Mouse (Mus musculus) small intestine, adult 2 months (tissue): ENCODE measurements around the gene Amotl1. TPM values are rescaled to one million over a fixed set of nuclear protein-coding genes. Genes with fewer than 3 reads are reported as not detected.

Experiments
- H3K27ac ChIP-seq: fragments of 200-500 bp; 2 replicates; pipeline ENCODE4 v1.5.1; 2012; ENCODE audit warnings: low read depth, low read length, control low read depth, inconsistent platforms; ENCODE audit not compliant: insufficient read depth
- H3K27me3 ChIP-seq: fragments of 200-500 bp; 2 replicates; pipeline ENCODE4 v1.6.1; 2012; ENCODE audit warnings: mild to moderate bottlenecking, moderate library complexity, low read length, inconsistent platforms; ENCODE audit not compliant: control insufficient read depth, insufficient read depth
- H3K36me3 ChIP-seq: fragments of 200-500 bp; 2 replicates; pipeline ENCODE4 v1.6.1; 2012; ENCODE audit warnings: mild to moderate bottlenecking, low read length, control low read depth, inconsistent platforms; ENCODE audit not compliant: control insufficient read depth, insufficient read depth
- H3K4me1 ChIP-seq: fragments of 200-500 bp; 2 replicates; pipeline ENCODE4 v1.6.1; 2012; ENCODE audit warnings: low read length, inconsistent platforms, mixed read lengths; ENCODE audit not compliant: control insufficient read depth, insufficient read depth, insufficient read length
- H3K4me3 ChIP-seq: fragments of 200-500 bp; 2 replicates; pipeline ENCODE4 v1.5.1; 2012; ENCODE audit warnings: low read depth, mild to moderate bottlenecking, control low read depth, inconsistent platforms, low read length, moderate library complexity
- CTCF ChIP-seq: fragments of 200-500 bp; IDR thresholded peaks from 2 replicates; pipeline ENCODE4 v1.5.1; 2012; ENCODE audit warnings: low read depth, mild to moderate bottlenecking, control low read depth, inconsistent platforms, low read length, moderate library complexity, mixed read lengths; ENCODE audit not compliant: insufficient replicate concordance, insufficient read length; ENCODE audit errors: extremely low read depth
- POLR2A ChIP-seq: fragments of 200-500 bp; IDR thresholded peaks from 2 replicates; pipeline ENCODE4 v1.6.1; 2012; ENCODE audit warnings: low read depth, mild to moderate bottlenecking, control low read depth, inconsistent platforms, low read length, moderate library complexity
- WGBS: fragments of 180-500 bp; shearing (Covaris S2); methylation state at CpG from one replicate; pipeline ENCODE4 v1.1.7; 2018; 5-methylcytosine and 5-hydroxymethylcytosine counted together
- polyA plus RNA-seq: library from polyadenylated mRNA; depleted of rRNA; stranded (reverse); fragments of >200 nt; gene quantifications from 2 replicates; pipeline ENCODE4 v1.2.3, GENCODE M21; 2012

The Amotl1 gene
- polyA plus RNA-seq, 1 experiment = 9.4 TPM

- 84% methylated on average over 4 of the region's 4 CpGs for WGBS
- H3K4me1 ChIP-seq = no peaks in the 10 kb centered on the region
- TF ChIP-seq POLR2A (no peak), CTCF (no peak)
- no peaks in the 10 kb centered on the region for H3K27me3 ChIP-seq
- H3K36me3 ChIP-seq = no peaks in the 10 kb centered on the region
- no peak overlapping the region for H3K27ac ChIP-seq
- H3K4me3 ChIP-seq = no peak overlapping the region
These were observed 41.4 kb downstream of the Amotl1 start for GRCm38 (mm10) chr9:14603475-14603874.

GRCm38 (mm10) chr9:14599799-14600198 is 45.1 kb downstream of the Amotl1 start:
- Histone ChIP-seq H3K36me3 (no peaks in the 10 kb centered on the region), H3K4me3 (no peak overlapping the region), H3K4me1 (no peaks in the 10 kb centered on the region), H3K27me3 (no peaks in the 10 kb centered on the region), H3K27ac (no peak overlapping the region)
- TF ChIP-seq CTCF = no peak
- no peak for TF ChIP-seq POLR2A
- 80% methylated on average over 5 of the region's 5 CpGs for WGBS

GRCm38 (mm10) chr9:14598157-14598556 is 46.7 kb downstream of the Amotl1 start:
- Histone ChIP-seq H3K4me1 (no peaks in the 10 kb centered on the region), H3K36me3 (no peaks in the 10 kb centered on the region), H3K27me3 (no peaks in the 10 kb centered on the region), H3K27ac (no peak overlapping the region), H3K4me3 (no peak overlapping the region)
- 94% methylated on average over 2 of the region's 2 CpGs for WGBS
- TF ChIP-seq POLR2A (no peak), CTCF (no peak)

GRCm38 (mm10) chr9:14597429-14597828 is 47.4 kb downstream of the Amotl1 start:
- H3K36me3 ChIP-seq = no peaks in the 10 kb centered on the region
- no peak for TF ChIP-seq CTCF
- no peak for TF ChIP-seq POLR2A

GRCm38 (mm10) chr9:14596858-14597257 is 48.0 kb downstream of the Amotl1 start:
- H3K36me3 ChIP-seq = no peaks in the 10 kb centered on the region
- whole genome bisulfite sequencing = 79% methylated on average over 7 of the region's 7 CpGs
- TF ChIP-seq POLR2A (no peak), CTCF (no peak)

More at GRCm38 (mm10) chr9:14597429-14597828, 47.4 kb downstream of the Amotl1 start:
- 81% methylated on average over 3 of the region's 3 CpGs for WGBS
- H3K4me1 ChIP-seq = no peaks in the 10 kb centered on the region
- no peaks in the 10 kb centered on the region for H3K27me3 ChIP-seq
- H3K27ac ChIP-seq = no peak overlapping the region
- no peak overlapping the region for H3K4me3 ChIP-seq

GRCm38 (mm10) chr9:14596427-14596826 is 48.4 kb downstream of the Amotl1 start:
- Histone ChIP-seq H3K36me3 (no peaks in the 10 kb centered on the region), H3K27me3 (no peaks in the 10 kb centered on the region), H3K4me1 (no peaks in the 10 kb centered on the region), H3K4me3 (no peak overlapping the region), H3K27ac (no peak overlapping the region)
- 81% methylated on average over 5 of the region's 5 CpGs for WGBS
- TF ChIP-seq POLR2A = no peak

More at GRCm38 (mm10) chr9:14596858-14597257, 48.0 kb downstream of the Amotl1 start:
- Histone ChIP-seq H3K27ac (no peak overlapping the region), H3K4me3 (no peak overlapping the region), H3K27me3 (no peaks in the 10 kb centered on the region), H3K4me1 (no peaks in the 10 kb centered on the region)

- Histone ChIP-seq H3K36me3 (no peaks in the 10 kb centered on the region), H3K27ac (no peak overlapping the region), H3K4me1 (no peaks in the 10 kb centered on the region), H3K4me3 (no peak overlapping the region), H3K27me3 (no peaks in the 10 kb centered on the region)
- 79% methylated on average over 3 of the region's 3 CpGs for WGBS
- TF ChIP-seq CTCF (no peak), POLR2A (no peak)
These were observed 49.0 kb downstream of the Amotl1 start for GRCm38 (mm10) chr9:14595893-14596292.

GRCm38 (mm10) chr9:14593880-14594279 is 51.0 kb downstream of the Amotl1 start:
- Histone ChIP-seq H3K4me3 (no peak overlapping the region), H3K27ac (no peak overlapping the region), H3K27me3 (no peaks in the 10 kb centered on the region), H3K36me3 (no peaks in the 10 kb centered on the region), H3K4me1 (no peaks in the 10 kb centered on the region)
- TF ChIP-seq POLR2A = no peak
- TF ChIP-seq CTCF = no peak
- 87% methylated on average over 4 of the region's 4 CpGs for WGBS

- Histone ChIP-seq H3K4me1 (no peaks in the 10 kb centered on the region), H3K4me3 (no peak overlapping the region), H3K27me3 (no peaks in the 10 kb centered on the region), H3K36me3 (no peaks in the 10 kb centered on the region), H3K27ac (no peak overlapping the region)
- 88% methylated on average over 7 of the region's 7 CpGs for WGBS
- TF ChIP-seq POLR2A = no peak
- no peak for TF ChIP-seq CTCF
These were observed 54.2 kb downstream of the Amotl1 start for GRCm38 (mm10) chr9:14590666-14591065.
